Mouse (Mus musculus) cerebellum, adult 2 months (tissue): ENCODE data around the gene Kdsr. TPM values are rescaled to one million over a fixed set of nuclear protein-coding genes. Genes with fewer than 3 reads are reported as not detected.

ENCODE experiments used
- DNase-seq, 2 experiments: peaks; one replicate each; pipeline ENCODE4 v3.0.0; 2021
- H3K27ac ChIP-seq: fragments of 200-500 bp; 2 replicates; pipeline ENCODE4 v1.5.1; 2012; ENCODE audit warnings: low read length, control low read depth, inconsistent platforms; ENCODE audit not compliant: insufficient read depth
- H3K27me3 ChIP-seq: fragments of 200-500 bp; 2 replicates; pipeline ENCODE4 v1.6.1; 2012; ENCODE audit warnings: inconsistent platforms, mild to moderate bottlenecking, low read length, moderate library complexity; ENCODE audit not compliant: control insufficient read depth, insufficient read depth
- H3K4me1 ChIP-seq: fragments of 200-500 bp; 2 replicates; pipeline ENCODE4 v1.6.1; 2011; ENCODE audit warnings: low read length; ENCODE audit not compliant: control insufficient read depth, insufficient read depth
- H3K4me3 ChIP-seq: fragments of 200-500 bp; replicated peaks from 2 replicates; pipeline ENCODE3; 2011; ENCODE audit warnings: mild to moderate bottlenecking, low read depth, low read length, control low read depth; ENCODE audit not compliant: insufficient read depth
- CTCF ChIP-seq: fragments of 200-500 bp; IDR thresholded peaks from 2 replicates; pipeline ENCODE4 v1.5.1; 2011; ENCODE audit warnings: low read depth, mild to moderate bottlenecking, control low read depth, low read length, moderate library complexity, borderline replicate concordance; ENCODE audit not compliant: insufficient read depth
- POLR2A ChIP-seq: fragments of 200-500 bp; IDR thresholded peaks from 2 replicates; pipeline ENCODE4 v1.6.1; 2011; ENCODE audit warnings: low read length, control low read depth, borderline replicate concordance; ENCODE audit not compliant: insufficient read depth
- WGBS: fragments of 180-500 bp; shearing (Covaris S2); methylation state at CpG from one replicate; pipeline ENCODE4 v1.1.7; 2018; 5-methylcytosine and 5-hydroxymethylcytosine counted together
- polyA plus RNA-seq: library from polyadenylated mRNA; depleted of rRNA; stranded (reverse); fragments of >200 nt; gene quantifications from 2 replicates; pipeline ENCODE4 v1.2.3, GENCODE M21; 2012

Gene Kdsr
- polyA plus RNA-seq, 1 experiment = 18.7 TPM

DNA sequence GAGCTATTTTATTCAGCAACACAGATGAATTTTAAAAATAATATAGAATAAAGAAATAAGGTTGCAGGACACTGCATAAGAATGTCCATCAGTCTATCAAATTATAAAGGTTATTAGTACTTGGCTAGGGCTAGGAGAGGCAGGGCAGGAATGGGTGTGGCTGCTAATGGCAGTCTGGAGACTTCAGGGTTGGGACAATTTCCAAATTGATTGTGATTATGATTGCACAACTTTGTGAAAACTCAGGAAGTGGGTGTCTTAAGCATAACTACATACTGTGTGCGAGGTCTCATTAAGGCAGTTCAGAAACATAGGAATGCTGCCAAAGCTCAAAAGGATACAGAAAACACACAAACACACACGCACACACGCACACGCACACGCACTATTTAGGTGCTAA lies 7.5 kb downstream of the Kdsr start:
- H3K4me1 ChIP-seq = no peaks in the 10 kb centered on the region
- no peak for DNase-seq
- no peaks in the 10 kb centered on the region for H3K27me3 ChIP-seq
- H3K4me3 ChIP-seq = no peak overlapping the region
- H3K27ac ChIP-seq = no peak overlapping the region
- WGBS = 87% methylated on average over 5 of the region's 5 CpGs
- TF ChIP-seq CTCF = no peak
- TF ChIP-seq POLR2A = no peak

DNA sequence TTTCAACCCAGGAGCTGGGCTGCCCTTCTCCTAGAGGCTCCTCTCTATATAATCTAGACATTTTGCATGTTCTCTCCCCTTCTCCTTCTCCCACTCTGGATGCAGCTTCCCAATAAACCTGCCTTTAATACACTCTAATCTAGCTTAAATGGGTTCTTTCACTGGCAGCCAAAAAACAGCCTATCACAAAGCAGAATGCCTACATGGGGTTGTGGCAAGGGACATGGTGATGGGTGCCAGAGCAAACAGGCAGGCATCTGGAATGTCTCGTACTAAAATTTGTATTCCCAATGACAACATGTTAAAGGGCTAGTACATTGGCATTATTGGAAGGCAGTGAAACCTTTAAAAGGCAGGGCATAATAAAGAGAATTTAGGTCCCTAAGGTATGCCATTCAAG lies 8.9 kb downstream of the Kdsr start:
- H3K4me3 ChIP-seq = no peak overlapping the region
- TF ChIP-seq POLR2A = no peak
- no peak for TF ChIP-seq CTCF
- H3K27me3 ChIP-seq = no peaks in the 10 kb centered on the region
- H3K4me1 ChIP-seq = no peaks in the 10 kb centered on the region
- no peak overlapping the region for H3K27ac ChIP-seq
- 25% methylated on average over 1 of the region's 1 CpGs for WGBS
- DNase-seq = no peak

DNA sequence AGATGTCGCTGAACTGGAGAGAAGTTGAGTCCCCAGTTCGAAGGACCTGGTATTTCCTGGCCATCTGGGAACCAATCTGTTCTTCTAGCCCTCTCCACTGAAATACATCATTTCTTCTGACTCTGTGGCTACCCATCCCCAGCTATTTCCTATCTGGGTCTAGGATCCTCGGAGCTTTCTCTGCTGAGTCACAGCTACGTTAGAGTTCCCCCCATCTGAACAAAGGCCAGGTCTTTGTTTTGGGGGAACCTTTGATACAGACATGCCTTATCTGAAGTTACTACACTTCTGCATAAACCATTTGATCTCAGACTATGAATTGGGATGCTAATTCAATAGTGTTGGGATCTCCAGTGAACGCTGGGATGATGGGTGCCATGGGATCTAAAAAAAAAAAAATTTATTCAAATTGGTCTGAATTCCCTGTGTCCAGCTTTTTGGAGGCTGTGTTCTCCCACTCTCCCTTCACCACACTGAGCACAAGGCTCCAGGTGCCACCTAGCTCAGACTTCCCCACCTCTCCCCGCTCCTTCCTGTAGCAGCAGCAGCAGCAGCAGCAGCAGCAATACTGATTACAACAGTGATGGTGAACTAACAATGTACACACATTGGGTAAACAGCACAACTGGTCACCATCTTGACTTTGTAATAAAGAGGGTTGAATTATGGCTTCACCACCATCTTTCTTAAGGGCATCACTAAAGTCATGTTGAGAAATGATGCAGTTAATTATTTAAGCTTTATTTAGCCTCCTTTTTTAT lies 10.8 kb downstream of the Kdsr start:
- no peak overlapping the region for H3K4me3 ChIP-seq
- DNase-seq = peak in 1 of 2 experiments; percentile 15
- no peaks in the 10 kb centered on the region for H3K27me3 ChIP-seq
- 48% methylated on average over 6 of the region's 6 CpGs for WGBS
- H3K27ac ChIP-seq = no peak overlapping the region
- no peak for TF ChIP-seq CTCF
- no peak for TF ChIP-seq POLR2A
- H3K4me1 ChIP-seq = no peaks in the 10 kb centered on the region

DNA sequence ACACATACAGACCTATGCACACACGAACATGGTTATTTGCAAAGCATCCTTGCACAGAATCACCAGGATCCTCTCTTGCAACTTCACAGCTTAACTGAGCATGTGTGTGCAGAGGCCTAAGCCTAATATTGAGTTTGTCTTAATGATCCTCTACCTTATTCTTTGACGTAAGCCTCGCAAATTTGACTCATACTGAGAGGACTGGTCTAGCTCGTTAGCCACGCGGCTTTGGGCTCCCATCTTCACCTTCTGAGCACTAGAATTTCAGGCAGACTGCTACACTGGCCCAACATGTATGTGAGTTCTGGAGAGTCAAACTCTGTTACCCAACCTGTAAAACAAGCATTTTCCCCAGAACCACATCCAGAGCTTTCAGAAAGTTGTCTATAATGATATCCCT lies 16.5 kb downstream of the Kdsr start:
- Histone ChIP-seq H3K27me3 (no peaks in the 10 kb centered on the region), H3K27ac (no peak overlapping the region), H3K4me1 (no peaks in the 10 kb centered on the region), H3K4me3 (no peak overlapping the region)
- TF ChIP-seq POLR2A = no peak
- TF ChIP-seq CTCF = no peak
- no peak for DNase-seq
- WGBS = 92% methylated on average over 6 of the region's 6 CpGs

DNA sequence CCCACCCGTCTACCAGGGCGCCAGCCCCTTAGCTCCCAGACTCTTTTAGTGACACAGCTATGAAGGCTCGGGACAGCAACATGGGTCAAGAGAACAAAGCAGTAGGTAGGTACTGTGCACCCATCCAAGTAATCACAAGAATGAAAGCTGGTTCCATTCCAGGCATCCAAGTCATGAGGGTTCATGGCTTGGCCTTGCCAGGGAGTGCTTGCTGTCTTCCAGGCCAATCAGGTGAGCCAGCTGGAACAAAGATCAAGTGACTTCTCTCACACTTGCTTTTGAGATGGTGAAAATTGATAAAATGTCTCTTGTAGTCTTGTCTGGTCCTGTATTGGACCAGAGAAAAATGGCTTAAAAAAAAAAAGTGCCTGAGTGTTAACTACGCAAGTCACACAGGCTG lies 18.8 kb downstream of the Kdsr start:
- WGBS = 90% methylated on average over 4 of the region's 4 CpGs
- Histone ChIP-seq H3K27ac (no peak overlapping the region), H3K27me3 (no peaks in the 10 kb centered on the region), H3K4me3 (no peak overlapping the region), H3K4me1 (peaks cover 3% of the 10 kb centered on the region)
- TF ChIP-seq POLR2A (no peak), CTCF (no peak)
- DNase-seq = no peak

DNA sequence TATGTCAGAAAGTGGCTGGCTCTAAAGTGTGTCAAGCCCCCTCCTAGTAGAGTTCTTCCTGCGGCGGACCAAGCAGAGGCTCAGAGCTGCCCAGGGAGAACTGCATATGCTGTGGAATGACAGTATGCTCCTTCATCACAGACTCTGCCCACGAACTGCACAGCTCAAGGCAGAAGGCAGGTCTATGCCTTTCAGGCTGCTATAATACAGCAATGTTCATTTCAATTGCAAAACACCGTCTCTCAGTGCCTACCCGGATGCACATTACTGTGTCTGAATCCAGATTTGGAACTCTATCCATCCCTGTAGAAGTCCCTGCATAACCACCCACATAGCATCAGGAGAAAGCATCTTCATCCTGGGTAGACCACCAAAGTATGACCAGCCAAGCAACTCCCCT lies 19.7 kb downstream of the Kdsr start:
- Histone ChIP-seq H3K27ac (no peak overlapping the region), H3K27me3 (no peaks in the 10 kb centered on the region), H3K4me3 (no peak overlapping the region), H3K4me1 (peaks cover 3% of the 10 kb centered on the region)
- WGBS = 92% methylated on average over 5 of the region's 5 CpGs
- no peak for DNase-seq
- no peak for TF ChIP-seq CTCF

DNA sequence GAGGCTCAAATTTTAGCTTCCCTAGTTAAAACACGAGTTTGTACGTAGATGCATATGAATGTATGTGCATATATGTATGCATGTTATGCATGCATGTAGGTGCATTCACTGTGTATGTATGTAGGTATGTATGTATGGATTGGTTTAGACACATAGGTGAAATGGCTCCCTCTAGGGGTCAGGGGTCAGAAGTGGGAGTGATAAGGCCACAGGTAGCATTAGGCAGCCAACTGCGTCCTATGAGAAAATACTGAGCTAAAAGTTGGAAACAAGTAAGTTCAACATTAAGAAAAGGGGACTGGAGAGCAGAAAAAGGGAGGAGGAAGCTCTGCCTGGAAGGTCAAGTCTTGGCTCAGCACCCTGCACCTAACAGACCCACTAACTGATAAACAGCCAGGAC lies 21.4 kb downstream of the Kdsr start:
- H3K27ac ChIP-seq = no peak overlapping the region
- 95% methylated on average over 3 of the region's 3 CpGs for WGBS
- H3K27me3 ChIP-seq = no peaks in the 10 kb centered on the region
- H3K4me1 ChIP-seq = peaks cover 3% of the 10 kb centered on the region
- H3K4me3 ChIP-seq = no peak overlapping the region
- TF ChIP-seq CTCF (peak; percentile 35; the same call in 1 of the 2 replicates), POLR2A (no peak)
- no peak for DNase-seq

DNA sequence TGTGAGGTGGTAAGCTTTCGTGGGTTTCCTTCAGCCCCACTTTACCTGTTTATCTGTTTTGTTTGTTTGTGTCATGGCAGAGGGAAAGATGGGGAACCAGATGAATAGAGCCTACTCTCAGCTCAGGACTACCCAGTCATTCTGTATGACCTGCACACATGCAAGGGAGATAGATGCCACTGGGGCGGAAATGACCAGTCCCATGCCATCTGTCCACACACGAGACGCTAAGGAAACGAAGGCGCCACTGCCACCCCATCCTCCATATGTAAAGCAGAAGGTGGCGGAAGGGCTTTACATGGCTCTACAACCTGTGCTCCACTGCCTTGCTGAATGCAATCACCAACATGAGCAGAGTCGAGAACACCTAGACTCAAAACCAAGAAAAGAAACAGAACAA lies 23.3 kb downstream of the Kdsr start:
- Histone ChIP-seq H3K4me3 (no peak overlapping the region), H3K27ac (no peak overlapping the region), H3K27me3 (no peaks in the 10 kb centered on the region), H3K4me1 (peaks cover 3% of the 10 kb centered on the region)
- TF ChIP-seq POLR2A = no peak
- TF ChIP-seq CTCF = no peak
- 44% methylated on average over 8 of the region's 8 CpGs for WGBS
- no peak for DNase-seq

DNA sequence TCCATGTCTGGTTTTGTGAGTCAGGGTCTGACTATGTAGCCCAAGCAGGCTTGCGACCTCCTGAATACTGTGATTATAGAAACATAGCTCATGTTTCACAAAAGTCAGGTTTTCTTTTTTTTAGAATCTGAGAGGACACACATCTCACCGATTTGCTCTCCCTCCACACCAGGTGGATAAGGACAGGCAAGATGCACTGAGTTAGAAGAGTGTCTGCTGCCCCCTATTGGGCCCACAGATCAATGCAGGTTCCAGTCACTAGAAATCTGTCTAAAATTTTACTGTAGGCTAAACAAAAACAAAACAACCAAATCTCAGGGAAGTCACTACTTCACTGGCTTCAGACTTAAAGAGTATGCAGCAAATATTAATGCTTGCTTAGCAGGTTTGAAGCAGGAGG lies 23.9 kb downstream of the Kdsr start:
- no peak overlapping the region for H3K4me3 ChIP-seq
- WGBS = 49% methylated on average over 2 of the region's 2 CpGs
- no peaks in the 10 kb centered on the region for H3K27me3 ChIP-seq
- H3K27ac ChIP-seq = no peak overlapping the region
- DNase-seq = peak; percentile 57 to 65
- peaks cover 3% of the 10 kb centered on the region for H3K4me1 ChIP-seq
- TF ChIP-seq POLR2A (no peak), CTCF (peak; percentile 80)
